Mouse (Mus musculus): ENCODE measurements around the gene Foxe1.

The Foxe1 gene

DNA sequence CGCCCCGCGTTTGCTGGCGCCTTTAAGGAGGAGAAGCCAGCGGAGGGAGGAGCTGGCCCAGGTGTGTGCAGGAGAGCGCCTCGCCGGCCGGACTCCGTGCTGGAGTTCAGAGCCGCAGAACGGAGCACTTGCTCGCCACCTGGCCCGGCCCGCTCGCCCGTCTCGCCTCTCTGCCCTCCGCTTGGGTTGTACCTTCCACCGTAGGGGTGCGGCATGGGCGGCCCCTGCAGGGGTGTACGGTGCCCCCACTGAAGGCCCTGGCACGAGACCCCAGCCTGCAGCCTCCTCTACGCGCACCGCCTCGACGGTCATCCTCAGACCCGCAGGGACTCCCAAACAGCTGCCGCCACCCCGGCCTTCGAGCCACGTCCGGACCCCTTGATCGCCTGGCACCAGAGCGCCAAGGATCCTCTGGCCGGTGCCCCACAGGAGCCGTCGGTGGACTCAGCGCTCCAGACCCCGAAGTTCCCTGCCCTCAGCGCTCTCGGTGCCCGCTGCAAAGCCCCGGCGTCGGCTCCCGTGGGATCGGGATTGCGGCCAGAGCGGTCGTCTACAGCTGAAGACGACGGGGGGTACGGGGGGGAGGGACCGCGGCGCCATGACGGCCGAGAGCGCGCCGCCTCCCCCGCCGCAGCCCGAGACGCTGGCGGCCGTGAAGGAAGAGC lies at the start of gene Foxe1:
TSS of gene Foxe1 (plus strand) at position 14 of the 665 bp plus-strand sequence.
- peak; percentile 30 for DNase-seq

DNA sequence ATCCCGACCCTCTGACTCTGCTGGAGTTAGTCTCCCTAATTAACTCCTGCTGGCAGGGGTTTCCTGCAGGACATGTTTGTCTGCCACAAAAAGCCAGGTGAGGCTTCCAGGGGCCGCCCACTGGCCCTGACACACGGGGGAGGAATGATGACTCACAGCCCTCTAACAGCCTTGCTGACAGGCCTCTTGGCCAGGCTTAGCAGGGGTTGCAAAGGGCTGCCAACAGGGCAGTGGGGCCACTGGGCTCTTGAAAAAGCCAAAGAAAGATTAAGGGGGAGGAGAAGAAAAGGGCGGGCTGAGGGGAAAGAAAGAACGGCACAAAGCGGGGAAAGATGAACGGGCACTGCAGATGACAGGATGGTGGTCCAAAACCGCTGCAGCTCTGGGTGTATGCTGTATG lies 39.3 kb upstream of the Foxe1 start:
- peak; percentile 10 for DNase-seq

- DNase-seq = peak; percentile 85
These were observed 38.5 kb upstream of the Foxe1 start for GRCm38 (mm10) chr4:46304757-46305384.

DNA sequence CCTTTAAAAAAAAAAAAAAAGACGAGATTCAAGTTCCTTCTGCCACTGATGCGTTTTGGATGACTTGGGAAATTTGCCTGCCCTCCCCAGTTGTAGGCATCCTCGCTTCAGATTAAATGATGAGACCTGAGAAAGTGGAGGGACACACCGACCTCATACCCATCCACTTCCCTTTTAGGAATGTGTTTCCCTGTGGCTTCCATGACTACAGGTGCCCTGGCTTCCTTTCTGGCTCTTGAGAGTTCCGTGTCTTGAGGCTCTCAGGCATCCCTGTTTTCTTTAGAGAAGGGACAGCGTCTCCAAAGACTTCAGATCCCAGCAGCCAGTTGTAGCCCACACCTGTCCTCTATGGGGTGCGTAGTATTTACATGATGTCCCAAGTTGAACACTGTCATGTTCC lies 38.0 kb upstream of the Foxe1 start:
- peak; percentile 10 for DNase-seq

DNA sequence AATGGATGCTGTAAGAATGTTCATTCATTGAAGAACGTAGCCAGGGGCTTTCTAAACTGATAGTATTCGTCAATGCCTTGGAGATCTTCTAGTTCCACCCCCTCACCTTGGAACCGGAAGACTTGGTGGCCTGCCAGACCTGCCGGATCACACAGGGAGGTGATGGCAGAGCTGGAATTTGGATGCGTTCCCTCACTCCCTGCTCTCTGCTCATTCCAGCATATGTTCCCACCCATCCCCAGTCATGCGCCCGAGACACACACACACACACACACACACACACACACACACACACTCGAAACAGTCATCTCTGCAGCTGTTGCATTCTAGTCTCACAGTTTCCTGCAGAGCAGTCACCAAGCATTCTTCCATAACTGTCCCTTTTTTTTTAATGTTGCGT lies 36.1 kb upstream of the Foxe1 start:
- no peak for DNase-seq

DNA sequence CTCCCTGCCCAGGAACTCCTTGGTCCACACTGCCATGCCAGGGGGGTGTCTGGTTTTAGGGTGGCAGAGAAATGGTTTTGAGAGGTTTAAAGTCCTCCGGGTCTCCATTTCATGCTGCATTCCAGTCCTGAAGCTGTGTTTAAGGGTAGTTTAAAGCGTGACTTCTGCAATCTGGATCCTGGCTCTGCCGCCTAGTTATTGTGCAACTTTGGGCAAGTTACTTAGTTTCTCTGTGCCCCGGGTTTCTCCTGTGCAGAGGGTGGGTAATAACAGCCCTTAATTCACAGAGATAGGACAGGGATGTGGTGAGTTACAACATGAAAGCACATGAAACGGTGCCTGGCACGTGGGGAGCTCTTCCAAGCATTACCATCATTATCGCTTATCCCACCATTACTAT lies 35.5 kb upstream of the Foxe1 start:
- no peak for DNase-seq

DNA sequence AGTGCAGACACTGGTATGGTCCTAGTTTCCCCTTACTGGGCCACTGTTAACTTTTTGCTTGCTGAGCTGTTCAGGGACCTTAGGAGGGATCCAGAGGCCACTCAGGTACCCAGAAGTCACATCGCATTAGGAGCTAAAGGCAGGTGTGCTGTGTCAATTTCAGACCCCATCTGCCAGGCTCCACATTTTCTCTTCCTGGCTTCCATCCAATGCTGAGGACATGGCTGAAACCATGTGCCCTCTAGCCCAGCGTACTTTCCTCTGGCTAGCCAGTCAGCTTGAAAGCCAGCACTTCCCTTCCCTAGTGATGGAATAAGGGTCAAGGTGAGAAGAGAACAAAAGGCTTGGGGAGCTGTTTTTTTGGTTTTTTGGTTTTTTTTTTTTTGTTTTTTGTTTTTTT lies 31.8 kb upstream of the Foxe1 start:
- DNase-seq = no peak

DNA sequence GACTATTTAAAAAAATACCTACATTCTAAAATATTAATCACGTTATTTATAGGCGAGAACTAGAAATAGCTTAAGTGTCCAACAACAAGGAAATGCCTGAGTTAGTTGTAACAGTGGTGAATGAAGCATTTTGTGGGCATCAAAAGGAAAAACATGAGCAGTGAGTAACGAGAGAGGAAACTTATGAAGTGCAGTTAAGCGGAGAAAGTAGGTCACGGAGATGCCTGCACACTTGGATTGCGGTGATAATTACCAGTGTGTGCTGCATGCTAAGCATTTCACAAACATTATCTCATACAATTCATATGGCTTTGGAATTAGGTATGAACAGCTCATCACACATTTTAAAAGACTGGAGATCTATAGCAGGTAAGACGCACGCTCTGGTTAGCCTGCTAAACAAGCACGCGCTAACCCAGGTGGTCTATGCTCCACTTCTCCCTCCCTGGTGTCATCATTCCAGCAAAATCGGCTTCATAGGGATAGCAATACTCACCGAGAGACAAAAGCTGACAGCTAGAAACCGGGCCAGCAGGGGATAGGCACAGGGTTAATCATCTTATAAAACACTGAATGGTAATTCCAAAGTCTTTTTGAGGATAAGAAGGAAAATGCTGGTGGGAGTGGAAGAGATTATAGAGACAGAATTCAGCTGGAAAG lies 21.5 kb upstream of the Foxe1 start:
- DNase-seq = no peak

DNA sequence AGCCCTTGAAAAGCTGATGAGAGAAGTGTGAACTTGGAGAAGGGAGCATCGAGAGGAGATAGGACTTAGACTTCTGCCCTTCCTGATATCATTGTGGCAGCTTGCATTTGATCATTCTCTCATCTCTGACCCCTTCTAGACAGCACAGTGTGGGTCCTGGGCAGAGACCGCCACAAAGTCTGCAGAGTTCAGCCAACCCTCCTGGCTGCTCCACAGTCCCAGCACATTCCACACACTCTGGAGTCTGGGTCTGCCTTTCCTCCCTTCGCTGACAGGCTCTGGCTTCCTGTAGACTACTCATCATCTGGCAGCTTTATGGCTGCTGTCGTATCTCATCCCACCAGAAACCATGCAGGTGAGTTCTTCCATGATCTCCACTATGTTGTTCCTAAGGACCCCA lies 20.7 kb upstream of the Foxe1 start:
- no peak for DNase-seq

GRCm38 (mm10) chr4:46328906-46329305 lies 14.5 kb upstream of the Foxe1 start:
- DNase-seq = no peak

- DNase-seq = no peak
These were observed 7.6 kb upstream of the Foxe1 start for GRCm38 (mm10) chr4:46335846-46336245.

GRCm38 (mm10) chr4:46337990-46338389 lies 5.4 kb upstream of the Foxe1 start:
- DNase-seq = no peak

- no peak for DNase-seq
These were observed 4.4 kb upstream of the Foxe1 start for GRCm38 (mm10) chr4:46339026-46339425.

DNA sequence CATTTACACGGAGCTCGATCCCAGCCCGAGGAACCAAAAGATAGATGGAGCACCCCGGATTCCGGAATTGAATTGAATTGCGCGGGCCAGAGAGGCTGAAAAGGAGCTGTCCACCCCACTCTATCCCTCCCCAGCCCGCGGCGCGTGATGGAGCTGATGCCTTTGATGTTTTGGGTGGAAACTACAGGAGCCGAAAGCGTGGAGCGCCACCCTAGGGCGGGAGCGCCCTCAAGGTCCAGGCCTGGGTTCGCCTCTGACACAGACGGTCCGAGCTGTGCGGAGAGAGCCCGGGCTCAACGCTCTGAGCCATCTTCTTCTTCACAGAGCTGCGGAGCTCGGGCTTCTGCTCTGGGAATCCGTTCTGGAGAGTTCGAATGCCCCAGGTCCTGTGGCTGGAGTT lies 3.8 kb upstream of the Foxe1 start:
- DNase-seq = peak; percentile 26

GRCm38 (mm10) chr4:46341831-46342680 lies 1.4 kb upstream of the Foxe1 start:
- DNase-seq = peak; percentile 20

GRCm38 (mm10) chr4:46342711-46343286 lies 610 bp upstream of the Foxe1 start:
- peak; percentile 58 for DNase-seq

DNA sequence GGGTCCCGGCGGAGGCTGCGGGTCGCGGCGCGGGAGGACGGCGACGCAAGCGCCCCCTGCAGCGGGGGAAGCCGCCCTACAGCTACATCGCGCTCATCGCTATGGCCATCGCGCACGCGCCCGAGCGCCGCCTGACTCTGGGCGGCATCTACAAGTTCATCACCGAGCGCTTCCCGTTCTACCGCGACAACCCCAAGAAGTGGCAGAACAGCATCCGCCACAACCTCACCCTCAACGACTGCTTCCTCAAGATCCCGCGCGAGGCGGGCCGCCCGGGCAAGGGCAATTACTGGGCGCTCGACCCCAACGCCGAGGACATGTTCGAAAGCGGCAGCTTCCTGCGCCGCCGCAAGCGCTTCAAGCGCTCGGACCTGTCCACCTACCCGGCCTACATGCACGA lies 879 bp downstream of the Foxe1 start:
- DNase-seq = peak; percentile 71

DNA sequence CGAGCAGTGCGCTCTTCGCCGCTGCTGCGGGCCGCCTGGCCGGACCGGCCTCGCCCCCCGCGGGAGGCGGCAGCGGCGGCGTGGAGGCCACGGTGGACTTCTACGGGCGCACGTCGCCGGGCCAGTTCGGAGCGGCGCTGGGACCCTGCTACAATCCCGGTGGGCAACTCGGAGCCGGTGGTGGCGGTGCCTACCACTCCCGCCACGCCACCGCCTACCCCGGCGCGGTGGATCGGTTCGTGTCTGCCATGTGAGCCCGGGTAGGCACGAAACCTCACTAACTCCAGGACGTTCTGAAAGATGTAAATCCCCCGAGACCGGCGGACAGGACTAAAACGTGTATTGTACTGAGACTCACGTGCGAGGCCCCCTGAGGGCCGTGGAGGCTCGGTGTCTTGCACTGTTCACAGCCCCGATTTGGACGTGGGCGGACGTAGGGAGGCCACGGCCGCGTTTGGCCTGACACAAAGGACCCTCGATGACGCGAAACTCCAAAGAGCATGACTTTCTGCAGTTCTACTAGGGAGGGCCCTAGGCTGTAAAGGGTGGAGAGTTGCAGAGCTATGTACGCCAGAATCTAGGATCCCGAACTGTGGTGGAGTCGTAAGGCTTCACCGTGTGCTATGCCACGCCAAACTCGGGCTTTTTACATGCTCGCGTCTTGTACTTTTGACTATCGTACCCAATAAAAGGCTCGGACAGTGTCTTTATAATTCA lies 1.8 kb downstream of the Foxe1 start:
- DNase-seq = peak; percentile 25

- DNase-seq = no peak
These were observed 2.3 kb downstream of the Foxe1 start for GRCm38 (mm10) chr4:46345773-46346100.

DNA sequence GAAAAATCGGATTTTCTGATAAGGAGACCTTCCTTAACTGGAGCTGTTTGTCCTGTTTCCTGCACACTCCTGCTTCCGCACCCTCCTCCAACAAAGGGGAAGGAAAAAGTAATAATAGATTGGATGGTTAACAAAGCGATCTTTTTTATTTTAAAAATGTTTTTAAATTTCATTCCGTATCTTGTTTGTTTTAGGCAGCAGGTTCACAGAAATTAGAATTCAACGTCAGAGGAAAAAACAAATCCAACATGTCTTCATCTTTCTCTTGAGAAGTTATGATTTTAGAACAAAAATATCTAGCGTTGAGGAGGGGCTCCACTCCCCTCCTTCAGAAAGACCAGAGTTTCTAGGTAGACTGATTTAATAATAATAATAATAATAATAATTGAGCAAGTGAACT lies 2.8 kb downstream of the Foxe1 start:
- DNase-seq = no peak

GRCm38 (mm10) chr4:46347141-46347540 lies 3.7 kb downstream of the Foxe1 start:
- DNase-seq = no peak

All from embryo, embryonic 11 days (tissue).